Mouse (Mus musculus) cerebellum, adult 11-12 months (tissue): ENCODE measurements around the gene Ccl5.
"Not testable (repeated sequence)": the region's sequence is repeated elsewhere in the genome, so short reads cannot be mapped to it uniquely, and the experiment has no call there.

ENCODE experiments used
- DNase-seq: peaks from one replicate; pipeline ENCODE4 v3.0.0; 2022

Gene Ccl5

DNA sequence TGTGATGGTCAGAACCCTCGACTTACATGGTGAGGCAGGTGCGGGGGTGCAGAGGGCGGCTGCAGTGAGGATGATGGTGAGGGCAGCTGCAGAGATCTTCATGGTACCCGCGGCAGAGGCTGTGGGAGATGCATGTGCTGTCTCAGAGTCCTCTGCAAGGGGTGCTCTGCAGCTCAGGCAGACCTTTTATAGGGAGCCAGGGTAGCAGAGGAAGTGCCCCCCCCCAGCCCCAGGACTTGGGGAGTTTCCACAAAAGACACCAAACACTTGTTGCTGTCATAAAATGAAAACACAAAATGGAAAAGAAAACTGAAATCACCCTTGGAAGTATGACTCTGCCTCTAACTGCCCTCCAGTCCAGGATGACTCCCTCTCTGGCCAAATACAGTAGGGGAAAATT, at the start of gene Ccl5:
TSS of gene Ccl5 (minus strand) at position 159 of the 400 bp plus-strand sequence.
- DNase-seq: no peak

DNA sequence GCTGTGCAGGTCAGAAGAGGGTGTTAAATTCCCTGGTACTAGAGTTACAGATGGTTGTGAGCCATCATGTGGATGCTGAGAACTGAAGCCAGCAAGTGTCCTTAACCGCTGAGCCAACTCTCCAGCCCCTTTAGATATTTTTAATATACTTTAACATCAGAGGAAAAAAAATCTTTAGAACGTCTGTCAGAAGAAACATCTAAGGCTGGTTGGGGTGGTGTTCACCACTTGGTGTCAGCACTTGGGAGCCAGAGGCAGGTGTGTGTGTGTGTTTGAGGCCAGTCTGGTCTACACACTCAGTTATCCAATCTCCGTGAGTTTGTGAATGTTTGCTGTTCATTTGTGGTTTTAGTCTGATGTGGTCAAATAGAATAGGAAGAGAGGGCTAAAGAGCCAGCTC, 48.7 kb upstream of the Ccl5 start:
- DNase-seq: no peak

DNA sequence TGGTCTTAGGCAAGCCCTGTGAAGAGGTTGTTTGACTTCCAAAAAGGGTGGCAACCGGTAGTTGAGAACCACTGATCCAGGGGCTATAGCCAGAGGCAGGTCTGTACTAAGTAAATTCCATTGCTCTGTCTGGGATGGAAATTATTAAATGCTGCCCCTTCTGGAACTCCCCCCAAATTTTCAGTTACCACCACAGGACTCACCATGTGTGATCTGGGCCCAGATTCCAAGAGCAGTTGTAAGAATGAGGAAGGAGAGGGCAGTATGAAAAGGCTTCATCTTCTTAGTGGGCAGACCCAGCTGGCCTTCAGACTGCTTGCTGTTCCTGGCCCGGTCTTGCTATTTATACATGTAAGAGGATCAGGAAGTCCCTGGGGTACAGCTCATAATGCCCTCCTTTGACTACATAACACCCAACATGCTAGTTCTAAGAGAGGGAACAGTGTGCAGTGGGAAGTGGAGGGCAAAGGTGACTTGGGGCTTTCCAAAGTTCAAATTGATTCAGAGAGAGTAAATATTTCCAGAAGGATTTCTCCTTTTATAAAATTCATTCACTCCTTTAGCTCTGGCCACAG, 48.0 kb upstream of the Ccl5 start, which contains the start of gene Ccl9:
TSS of gene Ccl9 (minus strand) at position 451 of the 575 bp plus-strand sequence.
- no peak for DNase-seq

DNA sequence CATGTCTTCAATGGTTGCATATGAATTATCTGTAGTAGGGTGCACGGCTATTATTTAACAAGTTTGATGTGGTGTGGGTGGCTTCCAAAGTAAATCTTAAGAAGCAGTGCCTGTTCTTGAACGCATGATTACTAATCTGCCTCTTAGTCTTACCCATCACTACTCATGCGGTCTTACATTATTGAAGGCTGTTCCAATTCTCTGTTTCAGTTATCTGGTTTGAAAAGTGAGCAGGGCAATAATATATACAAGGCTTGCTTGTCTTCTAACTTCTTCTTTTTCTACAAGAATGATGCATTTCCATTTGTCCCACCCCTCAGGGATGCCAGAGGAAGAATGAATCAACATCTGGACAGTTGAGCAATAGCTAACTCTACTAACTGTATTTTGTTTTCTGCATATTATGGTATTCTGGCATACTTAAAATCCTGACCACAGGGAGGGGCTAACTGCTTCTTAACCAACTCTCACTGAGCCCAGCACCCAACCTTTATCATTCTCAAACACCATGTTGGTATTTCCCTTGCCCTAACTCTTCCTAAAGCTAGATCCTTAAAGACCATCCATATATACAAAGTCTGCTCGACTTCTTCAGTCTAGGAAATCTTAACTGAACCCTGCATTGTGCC, 46.7 kb upstream of the Ccl5 start:
- DNase-seq: no peak

DNA sequence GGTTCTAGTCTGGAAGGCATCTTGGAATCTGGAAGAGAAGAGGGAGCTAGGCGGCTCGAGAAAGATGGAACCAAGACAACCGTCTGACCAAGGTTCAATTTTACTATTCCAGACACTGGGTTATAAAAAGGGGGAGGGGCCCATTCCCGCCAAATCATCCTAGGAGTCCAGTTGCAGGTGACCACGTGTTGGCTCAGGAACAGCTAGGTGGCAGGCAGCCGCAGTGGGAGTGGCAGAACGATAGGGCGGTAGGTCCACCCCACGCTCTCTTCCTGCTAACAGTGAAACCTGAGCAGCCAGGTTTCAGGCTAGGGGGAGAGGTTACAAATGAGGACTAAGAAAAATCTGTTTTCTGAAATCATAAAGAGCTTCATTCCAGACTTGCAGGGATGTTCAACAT, 42.5 kb upstream of the Ccl5 start:
- DNase-seq: no peak

DNA sequence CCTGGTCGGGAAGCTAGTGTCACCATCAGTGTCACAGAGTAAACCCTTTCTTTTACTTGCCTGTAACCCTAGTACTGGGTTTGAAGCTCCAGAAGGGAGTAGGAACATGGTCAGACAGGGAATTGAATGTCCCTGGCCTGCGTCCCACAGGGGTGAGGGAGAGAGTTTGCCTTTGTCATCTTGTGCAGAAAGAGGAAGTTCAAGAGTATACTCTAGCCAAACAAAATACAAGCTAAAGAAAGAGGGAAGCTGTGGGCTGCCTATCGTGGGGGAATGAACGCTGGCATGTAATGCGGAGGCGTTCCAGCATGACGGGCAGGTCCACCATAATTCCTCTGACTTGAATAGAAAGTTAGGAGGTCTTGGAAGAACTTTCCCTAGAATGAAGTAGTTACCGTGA, 41.9 kb upstream of the Ccl5 start:
- no peak for DNase-seq

DNA sequence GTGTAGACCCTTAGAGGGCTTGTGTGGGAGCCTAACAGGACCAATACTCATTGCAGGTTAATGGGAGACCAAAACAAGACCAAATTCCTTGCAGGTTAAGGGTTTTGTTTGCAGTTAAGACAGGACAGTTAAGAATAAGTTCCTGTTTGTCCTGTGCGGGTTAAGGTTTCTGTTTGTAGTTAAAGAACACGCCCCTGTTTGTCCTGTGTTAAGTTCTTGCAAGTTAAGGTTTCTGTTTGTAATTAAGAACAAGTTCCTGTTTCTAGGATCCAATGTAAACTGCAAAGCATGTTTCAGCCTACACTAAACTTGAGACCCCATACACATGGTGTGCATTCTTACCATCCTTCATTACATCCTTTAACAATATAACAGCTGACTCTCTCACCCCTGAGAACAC, 39.9 kb upstream of the Ccl5 start:
- DNase-seq: no peak

DNA sequence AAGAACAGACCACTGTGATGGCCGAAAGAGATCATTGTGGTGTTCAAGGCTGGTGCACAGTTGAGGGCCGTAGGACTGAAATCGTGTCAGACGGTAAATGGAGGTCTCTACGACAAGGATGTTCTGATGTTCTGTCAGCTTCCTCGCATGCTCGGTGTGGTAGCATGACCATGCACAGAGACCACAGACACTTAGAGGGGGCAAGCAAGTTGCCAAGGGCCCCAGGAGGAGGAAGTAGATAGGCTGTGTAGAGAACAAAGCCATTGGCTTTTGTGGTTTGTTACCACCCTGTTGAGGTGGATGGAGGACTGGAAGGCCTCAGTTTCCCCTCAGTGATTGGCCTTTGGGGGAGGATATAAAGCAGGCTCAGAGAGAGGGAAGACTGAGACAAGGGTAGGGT, 38.9 kb upstream of the Ccl5 start:
- DNase-seq: no peak

DNA sequence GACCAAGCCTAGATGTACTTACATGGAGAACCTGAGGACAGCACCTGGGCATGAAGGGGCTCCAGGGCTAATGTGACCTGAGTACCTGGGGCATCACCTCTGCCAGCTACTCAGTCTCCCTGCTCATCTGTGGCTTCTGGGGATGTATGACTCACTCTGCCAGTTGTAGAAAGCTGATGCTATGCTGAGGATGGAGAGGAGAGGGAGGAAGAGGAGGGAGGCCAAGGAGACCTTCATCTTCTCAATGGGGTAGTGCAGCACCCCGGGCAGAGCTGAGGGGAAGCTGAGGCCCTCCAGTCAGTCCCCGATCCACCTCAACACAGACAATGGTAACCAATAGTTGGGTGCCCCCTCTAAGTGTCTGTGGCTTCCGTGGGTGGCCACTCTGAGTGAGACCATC, 38.5 kb upstream of the Ccl5 start:
- no peak for DNase-seq

DNA sequence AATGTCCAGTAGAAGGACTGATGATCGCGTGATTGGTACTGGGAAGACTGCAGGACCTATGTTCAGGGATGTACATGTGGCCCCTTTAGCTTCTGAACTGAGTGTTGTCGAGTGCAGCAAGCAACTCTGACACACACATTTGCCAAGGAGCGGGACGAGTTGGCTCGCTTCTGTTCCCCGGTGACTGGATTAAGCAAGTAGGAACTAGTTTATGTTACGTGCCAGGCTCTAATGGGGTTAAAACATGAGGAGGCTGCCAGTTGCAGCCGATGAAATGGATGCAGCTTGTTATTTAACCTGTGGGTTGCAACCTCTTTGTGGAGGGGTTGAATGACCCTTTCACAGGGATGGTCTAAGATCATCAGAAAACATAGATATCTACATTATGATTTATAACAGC, 37.7 kb upstream of the Ccl5 start:
- DNase-seq: no peak

DNA sequence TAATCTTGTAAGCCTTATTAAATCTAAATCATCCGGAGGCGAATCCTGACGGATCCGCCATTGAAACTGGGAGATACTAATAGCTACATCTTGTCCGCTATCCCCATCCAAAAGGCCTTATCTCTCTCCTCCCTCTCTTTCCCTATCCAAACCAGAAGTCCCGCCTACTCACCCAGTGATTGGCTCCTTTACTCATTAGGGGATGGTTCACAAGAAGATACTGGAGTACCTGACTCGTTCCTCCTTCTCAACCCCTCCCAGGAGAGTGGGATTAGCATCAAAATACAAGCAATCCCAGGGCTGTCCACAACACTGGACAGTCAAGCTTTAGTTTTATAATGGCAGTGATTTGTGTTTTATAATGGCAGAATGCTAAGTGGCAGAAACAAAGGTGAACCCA, 37.0 kb upstream of the Ccl5 start:
- no peak for DNase-seq

DNA sequence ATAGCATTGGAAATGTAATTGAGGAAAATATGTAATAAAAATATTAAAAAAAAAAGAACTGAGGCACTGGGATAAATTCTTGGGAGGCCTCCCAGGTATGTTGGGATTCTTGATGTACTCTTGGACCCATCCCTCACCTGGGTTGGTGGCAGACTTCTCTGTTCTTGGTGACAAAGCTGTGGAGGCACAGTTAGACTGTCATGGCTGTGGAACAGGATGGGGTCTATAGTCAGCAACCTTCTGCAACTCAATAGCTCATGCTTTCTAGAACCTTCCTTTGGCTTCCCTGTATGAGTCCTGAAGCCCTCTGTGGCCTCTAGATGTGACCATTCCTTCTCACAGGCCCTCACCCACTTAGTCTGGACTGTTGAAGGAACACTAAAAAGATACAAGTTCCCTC, 36.3 kb upstream of the Ccl5 start:
- DNase-seq: no peak

DNA sequence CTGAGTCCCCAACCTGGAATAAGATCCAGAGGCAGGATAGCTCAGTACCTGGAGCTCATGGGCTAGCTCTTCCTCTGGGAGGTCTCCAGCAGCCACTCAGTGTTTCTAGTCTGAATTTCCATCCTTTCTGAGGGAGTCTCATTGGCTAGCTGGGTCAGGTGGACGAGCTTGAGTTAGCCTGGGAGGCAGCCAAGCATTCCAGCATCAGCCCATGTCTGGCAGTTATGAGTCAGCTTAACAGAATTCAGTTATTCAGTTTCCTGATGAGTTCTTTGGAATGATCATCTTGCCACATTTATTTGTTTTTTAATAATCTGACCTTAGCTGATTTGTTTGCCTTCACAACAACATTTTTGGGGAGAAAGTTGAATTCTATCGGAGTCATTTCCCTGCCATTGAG, 33.4 kb upstream of the Ccl5 start:
- DNase-seq: no peak

DNA sequence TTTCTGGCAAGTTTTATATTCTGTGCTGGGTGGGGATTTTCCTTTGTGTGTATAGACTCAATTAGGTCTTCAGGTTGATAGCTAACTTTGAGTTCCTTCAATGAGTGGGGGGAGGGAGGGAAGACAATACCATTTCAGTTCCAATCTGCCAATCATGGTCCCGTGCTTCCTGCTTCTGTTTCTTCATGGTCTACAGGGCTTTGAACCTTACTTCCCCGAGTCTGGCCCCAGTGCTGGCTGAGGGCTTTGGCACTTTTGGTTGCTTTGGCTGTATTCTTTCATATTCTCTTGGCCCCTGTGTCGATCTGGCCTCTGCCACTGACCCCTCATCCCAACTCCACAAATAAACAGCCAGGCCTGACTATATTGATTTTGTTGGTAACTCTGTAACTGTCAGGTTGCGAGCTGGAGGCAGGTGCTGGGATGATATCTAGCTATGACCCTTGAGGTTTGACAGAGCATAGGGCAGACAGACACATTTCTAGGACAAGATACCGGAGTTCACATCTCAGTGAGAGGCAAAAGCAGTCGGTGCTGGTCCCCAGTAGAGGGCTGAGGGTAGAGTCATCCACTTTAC, 32.1 kb upstream of the Ccl5 start:
- no peak for DNase-seq

DNA sequence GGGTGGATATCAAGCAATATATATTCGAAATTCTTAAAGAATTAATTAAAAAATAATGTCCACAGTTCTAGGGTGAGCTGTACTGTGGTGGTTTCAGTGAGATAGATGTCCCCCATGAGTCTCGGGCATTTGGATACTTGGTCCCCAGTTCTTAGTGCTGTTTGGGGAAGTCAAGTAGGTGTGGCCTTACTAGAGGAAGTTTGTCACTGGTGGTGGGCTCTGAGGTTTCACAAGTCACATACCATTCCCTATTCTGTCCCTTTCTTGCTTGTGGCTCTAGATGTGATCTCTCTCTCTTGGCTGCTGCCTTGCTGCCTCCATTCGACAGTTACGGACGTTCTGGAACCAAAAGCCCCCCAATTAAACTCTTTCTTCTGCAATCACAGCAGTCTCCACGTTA, 30.1 kb upstream of the Ccl5 start:
- DNase-seq: no peak

DNA sequence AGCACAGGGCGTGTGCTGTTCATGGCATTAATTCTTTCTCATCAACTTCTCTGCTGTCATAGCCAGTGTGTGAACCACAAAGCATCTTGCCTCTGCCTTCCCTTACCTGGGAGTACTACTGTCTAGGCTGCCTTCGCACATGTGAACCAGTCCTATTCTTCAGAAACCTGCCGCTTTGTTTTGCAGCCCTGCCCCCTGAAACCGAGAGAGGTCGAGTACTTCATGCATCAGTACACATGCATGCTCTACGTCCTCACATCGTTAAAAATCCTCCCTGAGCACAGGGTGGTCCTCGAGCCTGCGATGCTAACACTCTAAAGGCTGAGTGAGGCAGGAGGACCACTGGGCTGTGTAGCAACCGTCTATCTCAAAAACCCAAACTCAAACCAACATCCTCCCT, 26.8 kb upstream of the Ccl5 start:
- DNase-seq: no peak

DNA sequence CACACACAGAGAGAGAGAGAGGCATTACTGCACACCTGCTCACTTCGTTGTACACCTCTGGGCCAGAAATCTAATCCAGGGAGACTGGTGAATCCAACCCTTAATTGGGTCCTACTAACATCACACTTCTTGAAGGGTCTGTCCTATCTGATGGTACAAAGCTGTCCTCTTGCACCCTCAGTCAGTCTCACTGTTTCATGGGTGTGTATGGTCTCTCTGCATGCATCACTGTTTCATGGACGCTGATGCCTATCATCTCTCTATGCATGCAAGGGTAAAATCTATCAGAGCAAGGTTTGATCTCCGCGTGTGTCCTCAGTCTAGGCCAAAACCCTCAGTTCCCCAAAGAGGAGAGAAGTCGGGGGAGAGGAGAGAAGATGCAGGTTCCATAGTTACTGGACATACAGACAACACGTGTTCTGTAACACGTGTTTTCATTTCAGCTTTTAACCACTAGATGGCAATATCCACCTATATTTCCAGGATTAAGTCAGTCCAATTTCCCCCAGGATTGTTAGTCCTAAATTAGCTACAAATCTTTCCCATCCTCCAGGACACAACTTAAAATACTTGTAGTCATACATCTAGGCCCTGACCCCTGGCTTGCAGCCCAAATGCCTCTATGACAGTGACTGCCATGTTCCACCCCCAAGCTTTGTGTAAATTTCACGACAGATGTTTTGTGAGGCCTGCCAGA, 25.9 kb upstream of the Ccl5 start:
- DNase-seq: no peak

DNA sequence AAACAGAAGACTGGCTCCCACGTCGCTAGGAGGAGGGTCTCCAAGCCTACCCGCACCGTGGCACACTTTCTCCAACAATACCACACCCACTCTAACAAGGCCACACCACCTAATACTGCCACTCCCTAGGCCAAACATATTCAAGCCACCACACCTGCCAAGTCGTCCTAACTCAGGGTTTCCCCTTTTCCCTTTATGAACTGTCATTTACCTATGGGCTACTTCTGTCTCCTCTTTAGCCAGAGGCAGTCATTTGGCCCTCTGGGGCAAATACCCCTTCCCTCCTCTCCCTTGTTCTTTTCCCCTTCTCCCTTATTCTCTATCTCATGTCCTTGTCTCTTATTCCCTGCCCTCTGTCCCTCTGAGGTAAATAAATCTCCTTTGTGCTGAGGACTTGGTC, 21.4 kb upstream of the Ccl5 start:
- DNase-seq: no peak

DNA sequence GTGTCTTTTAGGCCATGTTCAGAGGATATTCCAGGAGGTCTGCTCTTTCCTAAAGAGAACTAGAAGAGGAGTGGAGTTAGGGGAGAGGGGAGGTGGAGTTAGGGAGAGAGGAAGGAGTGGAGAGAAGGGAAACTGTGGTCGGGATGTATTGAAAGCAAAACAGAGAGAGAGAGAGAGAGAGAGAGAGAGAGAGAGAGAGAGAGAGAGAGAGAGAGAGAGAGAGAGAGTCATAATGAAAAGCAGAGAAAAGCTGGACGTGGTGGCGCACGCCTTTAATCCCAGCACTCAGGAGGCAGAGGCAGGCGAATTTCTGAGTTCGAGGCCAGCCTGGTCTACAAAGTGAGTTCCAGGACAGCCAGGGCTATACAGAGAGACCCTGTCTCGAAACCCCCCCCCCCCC, 20.7 kb upstream of the Ccl5 start:
- not testable (repeated sequence) for DNase-seq

DNA sequence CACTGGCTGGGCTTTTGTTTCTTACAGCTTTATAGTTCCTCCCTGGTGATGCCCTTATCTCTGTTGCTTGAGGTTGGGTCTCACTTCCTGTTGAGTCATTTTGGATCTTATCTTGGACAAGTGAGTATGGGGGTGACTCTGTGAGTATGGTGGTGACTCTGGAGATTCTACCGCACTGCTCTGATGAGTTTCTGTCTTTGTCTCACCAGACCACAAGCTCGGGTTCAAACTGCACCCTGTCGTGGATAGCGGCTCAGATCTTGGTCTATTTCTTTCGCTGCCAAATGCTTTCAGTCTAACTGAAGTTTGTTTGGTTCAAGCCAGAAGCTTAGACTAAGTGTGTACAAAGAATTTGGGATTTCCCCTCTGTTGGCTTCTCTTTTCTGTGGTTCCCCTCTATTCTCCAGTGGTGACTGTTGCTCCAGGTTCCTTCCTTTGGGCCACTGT, 19.9 kb upstream of the Ccl5 start:
- no peak for DNase-seq

DNA sequence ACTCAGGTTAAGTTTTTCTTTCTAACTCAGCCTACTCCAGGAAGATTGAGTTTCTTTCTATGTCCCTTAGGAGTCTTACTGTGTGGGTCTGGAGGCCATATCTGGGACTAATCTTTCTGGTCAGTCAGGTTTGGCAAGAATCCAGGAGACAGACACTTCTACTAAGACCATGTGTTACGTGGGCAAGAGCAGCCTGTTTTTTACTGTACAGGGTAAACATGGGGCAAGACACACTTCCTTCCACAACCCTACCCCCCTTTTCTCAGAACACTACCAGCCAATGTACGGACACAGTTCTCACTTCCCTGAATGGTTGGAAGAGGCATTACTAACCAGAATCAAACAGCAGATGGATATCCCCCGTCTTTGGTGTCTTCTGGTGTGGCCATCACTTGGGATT, 13.9 kb upstream of the Ccl5 start:
- DNase-seq: no peak

DNA sequence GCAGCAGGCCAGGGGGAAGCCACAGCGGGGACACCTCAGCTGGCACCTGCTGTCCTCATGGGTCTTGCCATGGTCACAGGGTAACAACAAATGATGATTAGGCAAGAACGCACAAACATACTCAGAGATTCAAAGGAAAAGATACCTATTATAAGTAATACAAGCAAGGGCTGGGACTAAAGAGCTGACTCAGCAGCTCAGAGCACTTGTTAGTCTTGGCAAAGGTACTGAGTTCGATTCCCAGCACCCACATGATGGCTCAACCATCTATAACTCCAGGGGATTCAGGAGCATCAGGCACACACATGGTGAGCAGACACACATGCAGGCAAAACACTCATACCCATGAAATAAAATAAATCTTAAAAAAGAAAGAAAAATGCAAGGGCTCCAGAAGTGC, 11.1 kb upstream of the Ccl5 start:
- no peak for DNase-seq

DNA sequence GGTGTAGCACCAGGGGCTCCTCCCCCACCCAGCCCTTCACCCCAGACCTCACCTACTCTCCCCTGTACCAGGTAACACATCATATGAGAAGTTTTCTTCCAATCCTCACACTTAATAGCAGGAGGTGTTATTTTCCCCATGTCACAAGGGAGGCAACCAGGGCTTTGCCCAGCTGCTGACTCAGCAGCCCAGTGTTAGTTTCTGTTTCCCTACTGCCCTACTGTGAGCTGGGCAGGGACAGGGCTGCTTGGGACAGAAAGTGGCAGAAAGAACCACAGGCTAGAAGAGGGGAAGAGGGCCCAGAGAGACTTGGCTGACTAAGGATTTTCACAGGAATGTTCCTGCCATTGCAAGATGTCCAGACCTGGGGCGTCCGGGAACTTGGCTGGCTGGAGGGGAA, 10.6 kb upstream of the Ccl5 start:
- DNase-seq: no peak

DNA sequence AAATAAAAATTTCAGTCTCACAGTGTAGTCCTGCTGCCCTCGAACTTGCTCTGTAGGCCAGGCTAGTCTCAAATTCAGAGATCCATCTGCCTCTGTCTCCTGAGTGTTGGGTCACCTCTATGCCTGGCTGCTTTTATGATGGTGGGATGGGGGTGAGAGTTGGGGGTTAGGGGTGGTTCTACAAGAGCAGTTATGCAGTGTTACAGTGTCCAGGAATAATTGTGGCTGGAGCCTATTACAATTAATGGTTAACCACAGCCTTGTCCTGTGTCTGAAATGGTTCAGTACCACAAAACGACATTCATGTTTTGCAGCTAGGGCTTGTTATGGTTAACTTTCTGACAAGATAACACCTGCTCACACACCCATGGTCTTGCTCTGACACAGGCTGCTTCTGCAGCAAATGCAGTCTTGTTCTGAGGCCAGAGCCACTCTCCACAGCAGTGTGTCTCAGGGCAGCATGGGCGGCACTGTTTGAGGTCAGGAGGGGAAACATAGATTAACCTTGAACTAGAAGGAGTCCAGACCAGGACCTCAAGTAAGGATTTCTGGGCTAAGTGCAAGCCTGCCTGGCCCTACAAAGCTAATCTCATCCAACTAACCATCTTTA, 8.5 kb upstream of the Ccl5 start:
- DNase-seq: no peak
